Mouse (Mus musculus): Measurements from ENCODE around the gene Ccr7.
A peak's percentile ranks its signal among the peaks of the same experiment; 100 is the strongest.

The Ccr7 gene

GRCm38 (mm10) chr11:99115940-99116339 lies 38.9 kb downstream of the Ccr7 start:
- DNase-seq (ENCODE audit: low read depth) = peak; percentile 68

- no peak for DNase-seq (ENCODE audit: low read depth)
These were observed 41.8 kb downstream of the Ccr7 start for GRCm38 (mm10) chr11:99113111-99113510.

- no peak for DNase-seq (ENCODE audit: low read depth)
These were observed 42.2 kb downstream of the Ccr7 start for GRCm38 (mm10) chr11:99112700-99113099.

- no peak for DNase-seq (ENCODE audit: low read depth)
These were observed 43.2 kb downstream of the Ccr7 start for GRCm38 (mm10) chr11:99111631-99112030.

GRCm38 (mm10) chr11:99111155-99111554 lies 43.7 kb downstream of the Ccr7 start:
- DNase-seq (ENCODE audit: low read depth) = peak; percentile 74

- peak; percentile 63 for DNase-seq (ENCODE audit: low read depth)
These were observed 44.3 kb downstream of the Ccr7 start for GRCm38 (mm10) chr11:99110370-99111110.

GRCm38 (mm10) chr11:99108296-99108695 lies 46.6 kb downstream of the Ccr7 start:
- peak; percentile 19 for DNase-seq (ENCODE audit: low read depth)

GRCm38 (mm10) chr11:99105981-99106726 lies 48.7 kb downstream of the Ccr7 start:
- peak; percentile 27 for DNase-seq (ENCODE audit: low read depth)

- DNase-seq (ENCODE audit: low read depth) = peak; percentile 92
These were observed 50.1 kb downstream of the Ccr7 start for GRCm38 (mm10) chr11:99104609-99105410.

GRCm38 (mm10) chr11:99102575-99103270 lies 52.2 kb downstream of the Ccr7 start:
- DNase-seq (ENCODE audit: low read depth) = peak; percentile 18

GRCm38 (mm10) chr11:99101693-99102092 lies 53.2 kb downstream of the Ccr7 start:
- no peak for DNase-seq (ENCODE audit: low read depth)

- DNase-seq (ENCODE audit: low read depth) = peak; percentile 64
These were observed 54.7 kb downstream of the Ccr7 start for GRCm38 (mm10) chr11:99100215-99100614.

- DNase-seq (ENCODE audit: low read depth) = peak; percentile 20
These were observed 55.4 kb downstream of the Ccr7 start for GRCm38 (mm10) chr11:99099516-99099915.

- DNase-seq (ENCODE audit: low read depth) = peak; percentile 72
These were observed 56.0 kb downstream of the Ccr7 start for GRCm38 (mm10) chr11:99098924-99099323.

- DNase-seq (ENCODE audit: low read depth) = no peak
These were observed 57.7 kb downstream of the Ccr7 start for GRCm38 (mm10) chr11:99096996-99097774.

GRCm38 (mm10) chr11:99096417-99096816 lies 58.5 kb downstream of the Ccr7 start:
- DNase-seq (ENCODE audit: low read depth) = no peak

GRCm38 (mm10) chr11:99095759-99096158 lies 59.1 kb downstream of the Ccr7 start:
- DNase-seq (ENCODE audit: low read depth) = no peak

- DNase-seq (ENCODE audit: low read depth) = no peak
These were observed 59.8 kb downstream of the Ccr7 start for GRCm38 (mm10) chr11:99094911-99095676.
